Mouse (Mus musculus) lung, postnatal 0 days (tissue): ENCODE results near the gene Yipf2. TPM values are rescaled to one million over a fixed set of nuclear protein-coding genes. Genes with fewer than 3 reads are reported as not detected.

Experiments
- ATAC-seq: fragments of 200-750 bp; cut with Nextera tagmentation; 2 replicates; pipeline ENCODE4 v1.8.0; 2017; ENCODE audit warnings: moderate library complexity
- DNase-seq: peaks from one replicate; pipeline ENCODE4 v3.0.0-alpha.2; 2016; ENCODE audit warnings: low spot score
- H3K27ac ChIP-seq: fragments of 300-500 bp; sonication (generic); 2 replicates; pipeline ENCODE4 v1.5.1; 2014; ENCODE audit warnings: antibody characterized with exemption, mild to moderate bottlenecking, low read length, mixed read lengths
- H3K27me3 ChIP-seq: fragments of 300-500 bp; sonication (generic); replicated peaks from 2 replicates; pipeline ENCODE4 v1.6.1; 2014; ENCODE audit warnings: low read length, mixed read lengths; ENCODE audit not compliant: insufficient read depth
- H3K36me3 ChIP-seq: fragments of 300-500 bp; sonication (generic); 2 replicates; pipeline ENCODE4 v1.6.1; 2014; ENCODE audit warnings: low read length, mixed read lengths; ENCODE audit not compliant: insufficient read depth
- H3K4me1 ChIP-seq: fragments of 300-500 bp; sonication (generic); 2 replicates; pipeline ENCODE4 v1.6.1; 2014; ENCODE audit warnings: antibody characterized with exemption, low read depth, low read length, mixed read lengths; ENCODE audit not compliant: insufficient read depth
- H3K4me2 ChIP-seq: fragments of 300-500 bp; sonication (generic); replicated peaks from 2 replicates; pipeline ENCODE4 v1.6.1; 2014; ENCODE audit warnings: low read depth, mild to moderate bottlenecking, low read length, moderate library complexity, mixed read lengths
- H3K4me3 ChIP-seq: fragments of 300-500 bp; sonication (generic); 2 replicates; pipeline ENCODE4 v1.5.1; 2014; ENCODE audit warnings: low read depth, low read length
- H3K9ac ChIP-seq: fragments of 300-500 bp; sonication (generic); replicated peaks from 2 replicates; pipeline ENCODE4 v1.6.1; 2014; ENCODE audit warnings: low read depth, mild to moderate bottlenecking
- H3K9me3 ChIP-seq: fragments of 300-500 bp; sonication (generic); 2 replicates; pipeline ENCODE4 v1.6.1; 2016; ENCODE audit warnings: low read length, mixed read lengths
- CTCF ChIP-seq: IDR thresholded peaks from 2 replicates; pipeline ENCODE4 v1.5.1; 2016; ENCODE audit warnings: antibody characterized with exemption, mild to moderate bottlenecking
- EP300 ChIP-seq: IDR thresholded peaks from 2 replicates; pipeline ENCODE4 v1.6.1; 2016; ENCODE audit warnings: antibody characterized with exemption, mild to moderate bottlenecking, control low read depth
- WGBS: fragments of 180-500 bp; shearing (Covaris S2); extraction: QIAGEN DNeasy Blood & Tissue Kit; methylation state at CpG from one replicate; pipeline ENCODE4 v1.1.7; 2014; 5-methylcytosine and 5-hydroxymethylcytosine counted together
- polyA plus RNA-seq: library from polyadenylated mRNA; unstranded; fragments of >200 nt; fragmentation: Nextera tagmentation; extraction: Ambion mirVana; gene quantifications from 2 replicates; pipeline ENCODE4 v1.2.1, GENCODE M21; 2015

Yipf2 gene
- polyA plus RNA-seq, 1 experiment from 2014 or later: 28.3 TPM

- H3K27ac ChIP-seq: no peak overlapping the region
- peaks cover 4% of the 10 kb centered on the region; the same call in 1 of the 2 replicates for H3K4me1 ChIP-seq
- 67% methylated on average over 4 of the region's 4 CpGs for whole genome bisulfite sequencing
- no peaks in the 10 kb centered on the region for H3K9me3 ChIP-seq
- no peak overlapping the region for H3K9ac ChIP-seq
- ATAC-seq: peak; percentile 30; the same call in 1 of the 2 replicates
- no peak overlapping the region for H3K4me2 ChIP-seq
- no peak overlapping the region for H3K4me3 ChIP-seq
- no peak for TF ChIP-seq CTCF
- TF ChIP-seq EP300: no peak
- no peaks in the 10 kb centered on the region for H3K27me3 ChIP-seq
- DNase-seq: no peak
- no peaks in the 10 kb centered on the region for H3K36me3 ChIP-seq
Measured at GRCm38 (mm10) chr9:21558366-21558765, 34.3 kb downstream of the Yipf2 start.

GRCm38 (mm10) chr9:21557556-21557955 is 35.1 kb downstream of the Yipf2 start:
- Histone ChIP-seq H3K27me3 (no peaks in the 10 kb centered on the region), H3K27ac (0 out of 2 replicates have a peak overlapping the region, but pooled peaks have one; percentile 9), H3K4me1 (peaks cover 4% of the 10 kb centered on the region; the same call in 1 of the 2 replicates), H3K9me3 (no peaks in the 10 kb centered on the region), H3K4me2 (no peak overlapping the region), H3K36me3 (no peaks in the 10 kb centered on the region), H3K9ac (no peak overlapping the region), H3K4me3 (no peak overlapping the region)
- WGBS: 97% methylated on average over 2 of the region's 2 CpGs
- DNase-seq: no peak
- no peak for ATAC-seq
- no peak for TF ChIP-seq CTCF
- TF ChIP-seq EP300: no peak

GRCm38 (mm10) chr9:21556996-21557395 is 35.6 kb downstream of the Yipf2 start:
- 86% methylated on average over 2 of the region's 2 CpGs for WGBS
- Histone ChIP-seq H3K27ac (0 out of 2 replicates have a peak overlapping the region, but pooled peaks have one; percentile 9), H3K9me3 (no peaks in the 10 kb centered on the region)

GRCm38 (mm10) chr9:21555198-21555742 is 37.4 kb downstream of the Yipf2 start:
- H3K4me3 ChIP-seq: no peak overlapping the region
- H3K4me1 ChIP-seq: peaks cover 4% of the 10 kb centered on the region; the same call in 1 of the 2 replicates
- H3K9me3 ChIP-seq: no peaks in the 10 kb centered on the region
- 87% methylated on average over 6 of the region's 6 CpGs for WGBS
- H3K27me3 ChIP-seq: no peaks in the 10 kb centered on the region
- ATAC-seq (no peak), DNase-seq (no peak)
- H3K27ac ChIP-seq: no peak overlapping the region
- no peak overlapping the region for H3K9ac ChIP-seq
- H3K4me2 ChIP-seq: no peak overlapping the region
- TF ChIP-seq CTCF (peak; percentile 12; the same call in 1 of the 2 replicates), EP300 (no peak)
- no peaks in the 10 kb centered on the region for H3K36me3 ChIP-seq

More at GRCm38 (mm10) chr9:21556996-21557395, 35.6 kb downstream of the Yipf2 start:
- peak; percentile 73 for ATAC-seq
- H3K9ac ChIP-seq: no peak overlapping the region
- H3K36me3 ChIP-seq: no peaks in the 10 kb centered on the region
- H3K27me3 ChIP-seq: no peaks in the 10 kb centered on the region
- H3K4me3 ChIP-seq: no peak overlapping the region
- peaks cover 4% of the 10 kb centered on the region; the same call in 1 of the 2 replicates for H3K4me1 ChIP-seq
- DNase-seq: peak; percentile 37
- no peak overlapping the region for H3K4me2 ChIP-seq
- TF ChIP-seq CTCF (no peak), EP300 (no peak)

- Histone ChIP-seq H3K27me3 (no peaks in the 10 kb centered on the region), H3K4me3 (no peak overlapping the region), H3K27ac (no peak overlapping the region), H3K36me3 (no peaks in the 10 kb centered on the region), H3K4me2 (no peak overlapping the region), H3K9ac (no peak overlapping the region), H3K9me3 (no peaks in the 10 kb centered on the region), H3K4me1 (peaks cover 4% of the 10 kb centered on the region; the same call in 1 of the 2 replicates)
- no peak for ATAC-seq
- WGBS: 79% methylated on average over 6 of the region's 6 CpGs
- TF ChIP-seq EP300 (no peak), CTCF (no peak)
- no peak for DNase-seq
Measured at GRCm38 (mm10) chr9:21553607-21554273, 38.9 kb downstream of the Yipf2 start.

GRCm38 (mm10) chr9:21551049-21551448 is 41.6 kb downstream of the Yipf2 start:
- Histone ChIP-seq H3K27me3 (no peaks in the 10 kb centered on the region), H3K4me2 (no peak overlapping the region), H3K9me3 (no peaks in the 10 kb centered on the region), H3K9ac (no peak overlapping the region), H3K4me1 (0 out of 2 replicates have a peak, but pooled peaks cover 4% of the 10 kb centered on the region), H3K27ac (no peak overlapping the region), H3K4me3 (no peak overlapping the region), H3K36me3 (no peaks in the 10 kb centered on the region)
- no peak for ATAC-seq
- 100% methylated on average over 2 of the region's 2 CpGs for WGBS
- no peak for TF ChIP-seq EP300
- DNase-seq: no peak
